Mouse (Mus musculus) T-cell, adult 66 days (primary cell): Measurements from ENCODE around the gene Mpg. TPM values are rescaled to one million over a fixed set of nuclear protein-coding genes. Genes with fewer than 3 reads are reported as not detected.

ENCODE experiments used
- total RNA-seq, 2 experiments: library from RNA; stranded (reverse); gene quantifications; 3 replicates in 1 of 2; 4 replicates in 1 of 2; pipeline ENCODE4 v1.2.4; 2023

Gene Mpg
- 10 to 100 TPM; 26.6 to 26.7 TPM for total RNA-seq

GRCm38 (mm10) chr11:32226124-32226871 is at the start of gene Mpg:
Mpg (plus strand) TSS chr11:32226505.

GRCm38 (mm10) chr11:32200075-32200601 is 26.2 kb upstream of the Mpg start, which contains the start of gene Il9r:
Il9r (minus strand) TSS chr11:32200279.

GRCm38 (mm10) chr11:32205058-32205873 is 21.0 kb upstream of the Mpg start, which contains the start of gene Snrnp25:
Snrnp25 (plus strand) TSS chr11:32205415.

GRCm38 (mm10) chr11:32221951-32222409 is 4.3 kb upstream of the Mpg start, which contains the start of gene Rhbdf1:
Rhbdf1 (minus strand) TSS chr11:32222300.

GRCm38 (mm10) chr11:32267188-32267884 is 41.0 kb downstream of the Mpg start, which contains the start of gene Nprl3:
Nprl3 (minus strand) TSS chr11:32267707.

GRCm38 (mm10) chr11:32276347-32276746 is 50.0 kb downstream of the Mpg start, which contains the start of gene Hba-x:
Hba-x (plus strand) TSS chr11:32276400.

Other genes starting within 250 kb of the Mpg start
- 100 to 1,000 TPM; 163 to 164 TPM for gene Nsg2, start 226.0 kb upstream of the Mpg start, total RNA-seq
- gene Il9r, start 26.2 kb upstream of the Mpg start, total RNA-seq: 1 to 10 TPM in 1 of 2 experiments, under 1 TPM in 1; 0.68 to 3.4 TPM
- gene Snrnp25, start 21.1 kb upstream of the Mpg start, total RNA-seq: 10 to 100 TPM; 11.6 to 15.5 TPM
- 1 to 10 TPM; 1.1 to 3.3 TPM for gene Rhbdf1, start 4.2 kb upstream of the Mpg start, total RNA-seq
- gene Nprl3, start 41.2 kb downstream of the Mpg start, total RNA-seq: 10 to 100 TPM; 60.4 to 65.6 TPM
- not detected for gene Hba-x, start 49.9 kb downstream of the Mpg start, total RNA-seq
- 10 to 100 TPM; 19.0 to 64.4 TPM for gene Hba-a1, start 57.0 kb downstream of the Mpg start, total RNA-seq
- not detected for gene Hbq1b, start 60.5 kb downstream of the Mpg start, total RNA-seq
- 10 to 100 TPM; 10.9 to 33.4 TPM for gene Hba-a2, start 70.0 kb downstream of the Mpg start, total RNA-seq
- gene Hbq1a, start 73.6 kb downstream of the Mpg start, total RNA-seq: not detected
- gene Sh3pxd2b, start 121.3 kb downstream of the Mpg start, total RNA-seq: under 1 TPM in 1 of 2 experiments, not detected in 1; 0.20 TPM
- 1 to 10 TPM; 4.3 to 4.9 TPM for gene Ubtd2, start 228.9 kb downstream of the Mpg start, total RNA-seq